Mouse (Mus musculus) c-Kit-positive CD71-negative TER-119-negative erythroid progenitor cells, embryonic 14.5 days (primary cell): ENCODE measurements at regions not wholly inside any gene's neighbourhood (a gene's known extent, or its start where the extent isn't known, plus 50 kb on each side); places are given as distances from the start of the nearest gene placed in this dataset.
A peak's percentile ranks its signal among the peaks of the same experiment; 100 is the strongest.

Source experiments
- DNase-seq: peaks from one replicate; pipeline ENCODE4 v3.0.0-alpha.2; 2013; ENCODE audit warnings: low read depth

DNA sequence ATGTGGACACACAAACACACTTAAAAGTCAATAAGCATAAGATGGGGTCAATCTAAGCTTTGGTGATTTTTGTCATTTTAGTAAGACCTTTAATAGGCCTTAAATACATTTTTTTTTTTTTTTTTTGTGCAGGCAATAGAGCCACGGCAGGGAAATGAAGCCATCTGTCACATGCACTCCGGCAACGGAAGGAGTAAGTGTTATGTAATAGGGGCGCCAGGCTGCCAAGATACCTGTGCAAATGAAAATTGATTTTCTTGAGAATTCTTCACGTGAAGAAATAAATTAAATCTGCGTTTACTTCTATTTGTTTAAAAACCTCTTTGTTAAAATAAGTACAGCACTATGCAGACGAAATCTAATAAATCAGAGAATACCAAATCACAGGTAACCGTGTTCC is 54.6 kb upstream of the Card11 start:
- DNase-seq = no peak

DNA sequence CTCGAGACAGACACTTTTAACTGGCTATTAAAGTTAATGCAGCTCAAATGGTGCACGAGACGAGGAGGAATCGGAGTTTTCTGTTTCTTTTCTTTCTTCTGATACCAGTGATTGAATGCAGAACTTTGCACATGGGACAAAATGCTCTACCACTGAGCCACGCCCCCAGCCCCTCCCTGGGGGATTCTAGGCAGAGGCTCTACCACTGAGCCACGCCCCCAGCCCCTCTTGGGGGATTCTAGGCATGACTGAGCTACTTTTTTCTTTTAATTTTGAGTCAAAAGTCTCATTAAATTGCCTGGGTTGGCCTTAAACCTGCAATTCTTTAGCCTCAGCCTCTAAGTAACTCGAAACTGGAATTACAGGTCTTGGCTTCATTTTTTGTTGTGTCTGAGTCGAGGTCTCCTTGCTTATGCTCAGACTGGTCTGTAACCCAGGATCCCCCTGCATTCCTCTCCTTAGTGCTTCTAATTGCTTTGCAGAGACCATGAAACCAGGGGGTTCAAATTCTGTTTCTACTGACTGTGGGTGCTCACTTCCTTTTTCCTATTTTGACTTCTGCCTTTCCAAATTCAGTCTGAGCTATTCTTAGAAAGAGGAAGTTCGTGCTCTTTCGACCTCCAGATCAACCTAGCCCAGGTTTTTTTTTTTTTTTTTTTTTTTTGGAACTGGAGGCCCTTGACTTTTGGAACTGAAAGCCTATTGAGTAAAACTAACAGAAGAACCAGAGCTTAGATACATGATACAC is 55.4 kb upstream of the Card11 start:
- no peak for DNase-seq

DNA sequence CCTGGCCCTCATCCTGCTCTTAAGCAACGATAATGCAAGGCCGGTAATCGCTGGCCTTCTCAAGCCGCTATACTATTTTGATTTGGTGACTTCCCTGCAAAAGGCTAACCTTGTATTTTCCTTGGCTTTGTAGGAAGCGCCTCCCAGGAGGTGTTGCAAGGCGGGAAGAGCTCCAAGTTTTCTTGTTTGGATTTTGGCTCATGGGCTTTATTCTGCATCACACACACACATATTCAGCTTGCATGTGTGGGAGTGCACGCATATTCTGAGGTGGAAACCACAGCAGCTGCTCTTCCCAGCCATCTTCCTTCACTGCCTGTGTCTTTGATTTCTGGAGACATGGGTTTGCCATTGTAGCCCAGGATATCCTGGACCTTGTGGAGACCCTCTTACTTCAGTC is 57.8 kb upstream of the Card11 start:
- no peak for DNase-seq

DNA sequence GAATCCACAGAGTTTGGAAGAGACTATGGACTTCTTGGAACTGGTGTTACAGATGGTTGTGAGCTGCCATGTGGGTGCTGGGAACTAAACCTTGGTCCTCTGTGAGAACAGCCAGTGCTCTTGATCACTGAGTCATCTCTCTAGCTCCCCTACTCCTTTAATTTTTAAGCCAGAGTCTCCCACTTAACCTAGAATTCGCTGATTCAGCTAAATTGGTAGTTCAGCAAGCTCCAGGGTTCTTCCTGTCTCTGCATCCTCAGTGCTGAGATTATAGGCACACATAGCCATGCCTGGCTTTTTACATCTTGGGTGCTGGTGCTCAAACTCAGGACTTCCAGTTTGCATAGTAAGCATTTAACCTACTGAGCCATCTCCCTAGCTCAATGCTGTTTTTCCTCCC is 58.5 kb upstream of the Card11 start:
- no peak for DNase-seq

DNA sequence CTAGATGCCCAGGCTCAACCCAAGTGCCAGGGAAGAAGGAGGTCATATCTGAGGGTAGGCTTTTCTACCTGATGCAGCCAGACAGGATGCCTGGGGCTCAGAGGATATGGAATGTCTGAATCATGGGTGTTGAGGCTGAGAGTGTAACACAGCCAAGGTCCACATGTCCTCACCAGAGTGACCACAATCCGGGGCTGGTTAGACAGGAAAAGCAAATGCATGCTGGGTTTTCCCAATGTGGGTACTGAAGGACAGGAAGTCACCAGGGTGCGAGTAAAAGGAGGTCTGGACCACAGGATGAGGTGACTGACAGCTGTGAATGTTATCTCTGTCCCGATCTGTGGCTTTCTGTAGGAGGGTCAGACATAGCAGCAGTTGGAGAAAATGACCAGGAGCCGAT is 61.8 kb upstream of the Card11 start:
- no peak for DNase-seq

DNA sequence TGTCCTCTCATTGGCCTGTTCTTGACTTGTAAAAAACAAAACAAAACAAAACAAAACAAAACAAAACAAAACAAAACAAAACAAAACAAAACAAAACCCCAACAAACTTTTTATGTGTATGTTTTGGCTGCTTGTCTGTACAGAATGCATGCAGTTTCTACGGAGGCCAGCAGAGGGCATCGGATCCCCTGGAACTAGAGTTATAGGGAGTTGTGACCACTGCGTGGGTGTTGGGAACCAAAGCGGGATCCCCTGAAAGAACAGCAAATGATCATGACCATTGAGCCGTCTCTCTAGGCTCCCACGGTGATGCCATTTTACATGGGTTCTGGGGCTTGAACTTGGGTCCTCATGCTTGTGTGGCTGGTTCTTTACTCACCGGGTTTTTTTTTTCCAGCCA is 67.2 kb upstream of the Card11 start:
- no peak for DNase-seq

DNA sequence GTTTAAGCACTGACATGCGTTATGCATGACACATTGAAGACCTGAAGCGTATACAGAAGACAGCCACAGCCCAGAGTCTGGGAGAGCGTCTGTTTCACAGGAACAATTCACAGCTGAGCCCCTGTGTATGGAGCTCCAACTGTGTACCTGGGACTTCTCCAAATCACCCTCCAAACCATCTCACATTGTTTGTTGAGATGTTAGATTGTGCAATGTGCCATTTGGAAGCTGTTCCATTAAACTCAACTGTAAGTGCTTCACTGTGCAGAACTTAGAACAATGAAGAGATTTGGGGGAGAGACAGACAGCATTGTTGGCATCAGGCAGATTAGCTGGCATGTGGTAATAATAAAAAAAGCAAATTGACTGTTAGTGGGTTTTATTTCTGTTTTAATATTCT is 74.1 kb upstream of the Card11 start:
- DNase-seq = no peak

DNA sequence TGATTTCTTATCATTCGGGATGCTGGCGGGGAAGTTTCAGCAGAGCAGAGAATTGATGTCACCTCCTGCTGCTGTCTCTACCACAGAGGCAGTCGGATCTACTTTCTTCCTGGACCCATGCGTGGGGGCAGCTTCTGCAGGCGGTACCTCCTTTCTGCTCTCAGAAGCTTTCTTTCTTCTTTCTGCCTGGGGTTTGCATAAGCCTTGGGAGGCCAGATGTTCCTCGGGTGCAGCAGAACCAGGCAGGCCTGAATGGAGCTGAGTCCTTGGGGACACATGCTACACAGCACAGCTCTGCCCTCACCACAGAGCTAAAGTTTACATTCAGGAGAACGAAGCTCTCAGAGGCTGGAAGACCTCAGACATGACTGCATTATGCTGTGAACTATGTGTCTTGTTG is 75.8 kb upstream of the Card11 start:
- DNase-seq = no peak

DNA sequence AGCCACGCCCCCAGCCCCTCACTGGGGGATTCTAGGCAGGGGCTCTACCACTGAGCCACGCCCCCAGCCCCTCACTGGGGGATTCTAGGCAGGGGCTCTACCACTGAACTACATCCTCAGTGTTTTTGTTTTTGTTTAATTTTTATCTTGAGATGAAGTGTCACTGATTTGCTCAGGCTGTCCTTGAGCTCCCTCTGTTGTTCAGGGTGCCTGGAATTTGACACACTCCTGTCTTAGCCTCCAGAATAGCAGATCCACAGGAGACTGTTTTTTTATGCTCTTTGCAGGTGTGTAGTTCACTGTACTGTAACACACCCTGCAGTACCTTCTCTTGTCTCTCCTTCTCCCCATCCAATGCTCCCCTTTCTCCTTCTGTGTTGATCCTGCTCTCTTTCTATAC is 76.6 kb upstream of the Card11 start:
- no peak for DNase-seq

DNA sequence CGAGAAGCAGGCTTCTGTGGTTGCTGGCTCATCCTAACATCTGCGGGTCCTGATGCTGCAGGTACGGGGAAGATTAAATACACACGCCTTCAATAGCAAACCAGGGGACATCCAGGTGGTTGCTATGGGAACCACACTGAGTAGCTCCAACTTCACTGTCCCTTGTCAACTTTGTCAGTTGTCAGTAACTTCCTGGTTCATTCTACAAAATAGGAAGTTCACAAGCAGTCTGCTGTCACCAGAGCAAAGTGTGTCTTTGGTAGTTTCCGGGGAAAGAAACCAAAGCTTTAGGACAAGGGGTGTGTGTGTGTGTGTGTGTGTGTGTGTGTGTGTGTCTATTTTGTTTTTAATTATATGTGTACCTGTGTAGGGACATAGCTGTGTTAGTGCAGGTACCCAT is 80.5 kb upstream of the Card11 start:
- no peak for DNase-seq

DNA sequence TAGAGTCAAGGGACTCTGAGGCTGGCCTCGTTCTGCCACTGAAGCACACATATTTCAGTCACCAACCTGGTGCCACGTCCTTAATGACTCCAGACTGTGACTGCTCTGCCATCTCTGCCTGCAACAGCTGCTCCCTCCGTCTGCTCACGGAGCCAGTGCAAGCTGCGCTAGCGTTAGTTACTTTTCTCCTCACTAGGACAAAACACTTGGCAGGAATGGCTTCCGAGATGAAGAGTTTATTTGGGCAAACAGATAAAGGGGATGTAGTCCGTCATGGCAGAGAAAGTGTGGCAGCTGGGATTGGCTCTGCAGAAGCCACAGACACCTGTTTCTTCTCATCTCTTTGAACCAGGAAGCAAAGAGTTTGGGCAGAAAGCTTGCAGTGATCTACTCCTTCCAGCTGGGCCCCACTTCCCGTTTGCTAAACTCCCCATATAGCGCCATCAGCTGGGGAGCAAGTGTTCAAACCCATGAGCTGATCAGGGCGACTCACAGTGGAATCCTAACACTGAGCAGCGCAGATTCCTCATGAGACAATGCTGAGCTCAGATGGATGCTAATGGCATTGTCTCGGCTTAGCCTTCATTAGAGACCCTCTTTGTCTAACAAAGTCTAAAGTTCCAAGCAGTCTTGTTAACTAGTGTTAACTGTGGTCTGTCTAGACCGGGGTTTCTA is 83.8 kb upstream of the Card11 start:
- no peak for DNase-seq

DNA sequence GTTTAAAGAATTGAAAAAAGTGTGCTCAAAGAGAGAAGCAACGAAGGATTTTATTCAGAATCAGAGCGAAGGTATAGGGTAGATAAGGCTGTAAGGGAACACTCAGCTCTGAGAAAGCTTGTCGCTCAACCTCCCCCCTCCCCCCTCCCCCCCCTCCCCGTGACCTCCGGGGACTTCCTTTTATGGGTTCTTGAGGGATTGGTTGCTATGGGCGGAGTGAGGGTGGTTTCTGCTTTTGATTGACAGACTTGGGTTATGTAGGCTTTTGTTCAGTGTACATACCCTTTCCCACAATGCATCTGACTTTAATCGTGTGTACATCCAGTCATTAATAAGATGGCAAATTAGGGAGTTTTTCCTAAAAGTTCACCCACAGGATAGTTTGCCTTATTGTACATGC is 84.4 kb upstream of the Card11 start:
- DNase-seq = no peak

DNA sequence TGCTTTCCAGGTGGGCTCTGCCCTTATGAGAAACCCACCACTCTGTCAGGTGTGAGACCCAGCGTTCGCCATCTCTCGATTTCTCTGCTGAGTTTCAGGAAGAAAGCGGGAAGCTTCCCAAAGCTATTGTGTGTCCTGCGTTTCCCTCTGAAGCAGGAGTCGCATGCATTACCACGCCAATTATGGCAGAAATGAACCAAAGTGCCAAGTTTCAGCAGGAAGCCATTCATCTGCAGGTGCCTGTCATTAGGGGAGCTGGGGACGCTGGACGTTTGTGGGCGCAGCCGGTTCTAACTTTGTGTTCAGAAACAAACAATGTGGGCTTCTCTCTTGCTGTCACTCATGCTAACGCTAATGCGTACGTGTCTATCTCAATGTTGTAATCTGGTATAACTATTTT is 91.3 kb upstream of the Card11 start:
- DNase-seq = no peak

DNA sequence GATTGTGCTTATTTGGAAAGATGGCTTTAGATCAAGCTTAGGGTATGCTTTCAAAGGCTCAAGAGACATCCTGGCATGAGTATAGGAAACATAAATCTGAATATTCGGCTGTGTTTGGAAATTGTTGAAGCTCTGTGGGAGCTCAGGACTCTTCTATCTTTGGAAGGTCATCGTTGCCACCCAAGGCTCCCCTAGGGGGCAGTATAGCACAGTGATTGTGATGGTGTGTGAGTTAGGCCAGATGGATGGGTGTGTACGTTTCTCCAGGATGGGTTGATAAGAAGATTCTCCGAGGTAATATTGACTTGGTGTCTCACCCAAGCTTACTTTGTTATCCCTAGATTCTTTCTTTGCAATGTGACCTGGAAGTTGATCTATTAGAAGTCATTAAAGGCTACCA is 93.3 kb upstream of the Card11 start:
- peak; percentile 25 for DNase-seq

DNA sequence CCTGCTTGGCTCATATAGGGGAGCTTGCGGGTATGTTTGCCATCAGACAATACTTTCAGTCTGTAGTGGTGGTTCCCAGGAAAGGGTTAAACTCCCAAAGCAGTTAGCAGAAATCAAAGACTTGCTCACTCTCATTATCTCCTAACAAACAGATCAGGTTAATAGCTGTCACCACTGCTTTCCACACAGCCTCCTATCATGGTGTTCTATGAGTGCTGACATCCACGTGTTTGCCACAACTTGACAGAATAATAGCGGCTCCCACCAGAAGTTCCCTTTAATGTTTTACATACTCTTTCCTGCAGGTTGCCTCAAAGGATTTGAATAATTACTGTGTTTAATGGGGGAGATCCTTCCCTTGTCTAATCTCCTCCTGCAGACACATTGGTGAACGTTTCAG is 97.5 kb upstream of the Card11 start:
- no peak for DNase-seq

DNA sequence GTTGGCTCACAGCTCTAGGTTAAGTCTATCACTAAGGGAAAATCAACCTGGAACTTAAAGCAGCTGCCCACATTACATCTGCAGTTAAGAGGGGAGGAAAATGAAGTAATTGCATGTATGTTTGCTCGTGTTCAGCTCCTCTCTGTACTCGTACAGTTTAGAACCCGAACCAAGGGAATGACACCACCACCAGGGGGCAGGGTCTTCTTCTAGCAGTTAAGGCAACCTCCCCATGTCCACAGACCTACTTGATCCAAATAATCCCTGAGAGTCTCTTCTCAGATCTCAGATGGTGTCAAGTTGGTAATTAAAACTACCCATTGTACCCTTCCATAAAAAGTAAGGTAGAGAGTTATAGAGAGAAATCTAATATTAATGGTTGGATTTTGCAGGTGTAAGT is 111.3 kb upstream of the Card11 start:
- no peak for DNase-seq

DNA sequence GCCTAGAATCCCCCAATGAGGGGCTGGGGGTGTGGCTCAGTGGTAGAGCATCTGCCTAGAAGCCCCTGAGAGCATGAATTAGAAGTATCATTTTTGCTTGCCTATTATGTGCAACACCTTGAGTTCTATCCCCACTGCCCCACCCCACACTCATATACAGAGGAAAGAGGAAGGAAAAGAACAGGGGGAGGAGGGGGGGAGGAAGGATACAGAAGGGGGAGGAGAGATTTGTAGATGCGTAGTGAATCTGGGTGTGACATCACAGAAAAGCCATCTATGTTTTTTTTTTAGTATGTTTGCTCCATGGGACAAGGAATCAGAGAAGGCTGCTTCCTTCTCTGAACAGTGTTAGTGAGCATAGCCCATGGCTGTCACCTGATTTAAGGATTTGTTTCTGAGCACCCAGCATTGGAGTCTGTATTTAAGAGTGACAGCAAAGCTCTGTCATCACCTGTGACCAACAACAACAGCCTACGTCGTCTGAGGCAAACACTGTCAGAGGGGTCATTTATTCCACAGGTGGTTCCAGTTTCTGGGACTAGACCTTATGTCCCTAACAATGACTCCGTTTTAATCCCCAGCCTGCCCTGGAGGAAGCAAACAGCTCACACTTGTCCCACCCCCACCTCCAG is 115.0 kb upstream of the Card11 start:
- DNase-seq = no peak

DNA sequence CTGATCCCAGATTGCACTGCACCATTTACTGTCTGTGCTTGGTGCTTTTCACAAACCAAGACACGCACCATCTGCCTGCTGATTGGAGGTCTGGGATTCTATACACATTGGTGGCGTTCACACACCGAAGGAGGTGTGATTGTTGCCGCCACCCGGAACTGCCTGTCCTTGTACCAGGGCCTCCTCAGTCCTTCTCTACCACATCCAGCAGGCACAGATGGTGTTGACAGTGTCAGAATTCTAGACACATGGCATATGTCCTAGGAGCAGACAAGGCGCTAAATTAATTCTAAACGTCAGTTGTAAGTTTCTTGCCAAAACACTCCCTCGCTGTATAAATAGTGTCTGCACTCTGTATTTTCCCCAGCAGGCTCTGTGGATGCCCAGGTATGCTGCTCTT is 115.6 kb upstream of the Card11 start:
- DNase-seq = no peak

DNA sequence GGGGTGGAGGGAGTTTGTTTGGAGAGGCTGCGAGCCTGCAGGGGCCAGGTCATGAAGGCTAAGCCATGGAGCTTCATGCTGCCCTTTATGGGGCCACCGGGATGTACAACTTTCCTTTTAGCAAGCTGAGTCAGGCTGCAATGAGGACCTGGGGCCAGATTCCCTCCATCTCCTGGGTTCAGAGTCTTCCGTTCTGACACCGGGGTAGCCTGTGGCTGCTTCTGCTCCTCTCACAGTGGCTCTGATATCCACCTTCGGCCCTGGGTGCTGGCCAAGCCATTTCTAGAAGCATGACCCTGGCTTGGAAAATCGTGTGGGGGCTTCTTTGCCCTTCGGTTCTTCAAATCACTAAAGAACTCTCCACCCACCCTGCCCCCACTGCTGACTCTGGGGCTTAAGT is 115.4 kb upstream of the Sdk1 start:
- no peak for DNase-seq

DNA sequence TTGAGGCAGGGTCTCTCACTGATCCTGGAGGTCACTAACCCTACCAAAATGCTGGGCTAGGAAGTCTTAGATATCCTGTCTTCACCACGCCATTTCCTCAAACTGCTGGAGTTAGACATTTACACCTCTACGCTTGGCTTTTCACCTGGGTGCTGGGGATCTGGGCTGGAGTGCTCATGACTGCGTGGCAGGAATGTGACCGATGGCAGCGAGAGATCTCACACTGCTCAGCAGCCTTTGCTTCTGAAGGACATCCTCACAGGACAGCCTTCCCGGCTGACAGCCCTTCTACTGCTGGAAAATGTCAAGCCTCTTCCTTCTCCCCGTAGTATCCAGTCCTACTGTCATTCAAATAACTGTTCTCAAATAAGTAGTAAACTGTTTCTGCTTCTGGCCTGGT is 114.8 kb upstream of the Sdk1 start:
- DNase-seq = no peak

DNA sequence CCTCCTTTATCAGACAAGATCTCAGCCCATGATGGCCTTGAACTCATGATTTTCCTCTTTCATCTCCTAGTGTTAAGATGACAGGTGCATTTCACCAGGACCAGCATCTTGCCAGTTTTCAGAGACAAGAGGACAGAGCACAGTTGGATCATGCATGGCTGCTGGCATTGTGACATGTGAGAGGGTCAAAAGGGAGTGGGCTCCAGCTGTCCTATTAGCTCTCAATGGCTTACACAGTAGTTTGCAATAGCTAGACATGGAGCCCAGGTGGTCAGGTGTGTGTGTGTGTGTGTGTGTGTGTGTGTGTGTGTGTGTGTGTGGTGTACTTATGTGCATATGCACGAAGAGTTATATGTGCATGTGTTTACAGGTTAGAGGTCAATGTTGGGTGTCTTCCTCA is 110.3 kb upstream of the Sdk1 start:
- no peak for DNase-seq

DNA sequence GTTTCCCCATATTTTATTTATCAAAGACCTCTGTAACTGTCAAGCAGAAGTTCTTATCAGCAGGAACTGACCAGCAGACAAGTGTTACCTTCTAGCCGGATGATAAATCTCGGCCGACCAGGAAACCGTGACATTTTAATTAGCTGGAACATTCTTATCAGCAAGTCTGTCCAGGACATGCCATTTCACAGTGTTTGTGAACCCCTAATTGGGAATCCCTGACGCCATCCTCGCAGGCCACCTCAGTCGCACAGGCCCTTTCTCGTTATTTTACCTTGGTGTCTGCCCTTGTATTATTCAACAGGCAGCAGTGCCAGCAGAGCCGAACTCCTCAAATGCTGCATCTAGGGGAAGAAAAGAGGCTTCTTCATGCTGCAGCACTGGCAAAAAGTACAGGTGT is 109.4 kb upstream of the Sdk1 start:
- DNase-seq = no peak

DNA sequence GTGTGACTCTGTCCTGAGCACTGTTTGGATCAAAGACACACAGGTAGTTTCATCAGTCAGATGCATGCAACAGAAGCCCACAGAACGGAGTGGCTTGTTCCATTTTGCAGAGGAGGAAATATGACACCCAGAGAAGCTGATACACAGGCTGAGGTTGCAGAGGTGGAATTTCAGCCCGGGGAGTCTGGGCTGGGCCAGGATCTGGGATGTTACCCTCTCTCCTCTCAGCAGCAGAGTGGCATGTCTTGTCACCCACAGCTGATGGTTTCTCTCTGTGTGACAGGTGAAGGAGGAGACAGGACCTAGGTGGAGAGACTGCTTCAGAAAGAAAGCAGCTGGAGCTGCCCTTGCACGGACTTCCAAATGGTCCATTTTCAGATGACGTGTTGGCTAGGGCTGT is 105.1 kb upstream of the Sdk1 start:
- DNase-seq = no peak

DNA sequence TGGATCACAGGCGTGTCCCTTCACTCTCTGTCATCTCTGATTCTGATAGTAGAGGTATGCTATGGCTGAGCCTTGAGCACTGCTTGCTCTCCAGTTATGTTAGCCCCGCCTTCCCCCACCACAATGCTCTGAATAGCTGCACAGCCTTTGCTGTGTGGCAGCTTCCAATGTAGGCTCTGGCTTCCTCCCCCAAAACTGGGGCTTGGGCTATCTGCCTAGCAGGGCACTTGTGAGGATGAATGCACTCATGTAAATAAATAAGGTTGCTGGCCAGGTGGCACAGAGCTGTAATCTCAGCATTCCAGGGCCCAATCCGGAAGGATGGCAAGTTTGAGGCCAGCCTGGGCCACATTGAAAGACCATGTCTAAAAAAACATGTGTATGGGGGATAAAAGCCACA is 103.6 kb upstream of the Sdk1 start:
- DNase-seq = no peak
